Mouse (Mus musculus): ENCODE measurements at regions not wholly inside any gene's neighbourhood (a gene's known extent, or its start where the extent isn't known, plus 50 kb on each side); places are given as distances from the start of the nearest gene placed in this dataset.

- DNase-seq = no peak
Observed at GRCm38 (mm10) chr2:143133931-143134330, 55.7 kb downstream of the Otor start.

- no peak for DNase-seq
Observed at GRCm38 (mm10) chr2:143149189-143149588, 70.9 kb downstream of the Otor start.

GRCm38 (mm10) chr2:143164081-143164984, 86.1 kb downstream of the Otor start:
- no peak for DNase-seq

- DNase-seq = no peak
Observed at GRCm38 (mm10) chr2:143166771-143167170, 88.5 kb downstream of the Otor start.

- no peak for DNase-seq
Observed at GRCm38 (mm10) chr2:143170648-143171047, 92.4 kb downstream of the Otor start.

- DNase-seq = no peak
Observed at GRCm38 (mm10) chr2:143184614-143185013, 106.3 kb downstream of the Otor start.

GRCm38 (mm10) chr2:143192256-143193164, 114.2 kb downstream of the Otor start:
- no peak for DNase-seq

- DNase-seq = no peak
Observed at GRCm38 (mm10) chr2:143193165-143193551, 114.9 kb downstream of the Otor start.

- DNase-seq = no peak
Observed at GRCm38 (mm10) chr2:143199583-143200249, 121.4 kb downstream of the Otor start.

- DNase-seq = no peak
Observed at GRCm38 (mm10) chr2:143206053-143206452, 127.8 kb downstream of the Otor start.

- peak in 1 of 2 experiments; percentile 12 for DNase-seq
Observed at GRCm38 (mm10) chr2:143207191-143207590, 128.9 kb downstream of the Otor start.

GRCm38 (mm10) chr2:143217251-143217650, 139.0 kb downstream of the Otor start:
- no peak for DNase-seq

GRCm38 (mm10) chr2:143217760-143218358, 139.6 kb downstream of the Otor start:
- no peak for DNase-seq

- no peak for DNase-seq
Observed at GRCm38 (mm10) chr2:143222326-143222725, 144.1 kb downstream of the Otor start.

GRCm38 (mm10) chr2:143224410-143225130, 146.3 kb downstream of the Otor start:
- DNase-seq = no peak

- no peak for DNase-seq
Observed at GRCm38 (mm10) chr2:143233795-143234194, 155.5 kb downstream of the Otor start.

GRCm38 (mm10) chr2:143240274-143240673, 162.0 kb downstream of the Otor start:
- no peak for DNase-seq

- DNase-seq = no peak
Observed at GRCm38 (mm10) chr2:143243741-143244140, 165.5 kb downstream of the Otor start.

GRCm38 (mm10) chr2:143246131-143246665, 167.9 kb downstream of the Otor start:
- DNase-seq = no peak

GRCm38 (mm10) chr2:143269026-143269425, 190.8 kb downstream of the Otor start:
- no peak for DNase-seq

- DNase-seq = no peak
Observed at GRCm38 (mm10) chr2:143270826-143271225, 192.6 kb downstream of the Otor start.

Data from kidney, postnatal 25 days (tissue).